Mouse (Mus musculus): ENCODE measurements around the gene Mpst. TPM values are rescaled to one million over a fixed set of nuclear protein-coding genes. Genes with fewer than 3 reads are reported as not detected.
A peak's percentile ranks its signal among the peaks of the same experiment; 100 is the strongest.

The Mpst gene
- polyA plus RNA-seq, 1 experiment = 188 TPM

DNA sequence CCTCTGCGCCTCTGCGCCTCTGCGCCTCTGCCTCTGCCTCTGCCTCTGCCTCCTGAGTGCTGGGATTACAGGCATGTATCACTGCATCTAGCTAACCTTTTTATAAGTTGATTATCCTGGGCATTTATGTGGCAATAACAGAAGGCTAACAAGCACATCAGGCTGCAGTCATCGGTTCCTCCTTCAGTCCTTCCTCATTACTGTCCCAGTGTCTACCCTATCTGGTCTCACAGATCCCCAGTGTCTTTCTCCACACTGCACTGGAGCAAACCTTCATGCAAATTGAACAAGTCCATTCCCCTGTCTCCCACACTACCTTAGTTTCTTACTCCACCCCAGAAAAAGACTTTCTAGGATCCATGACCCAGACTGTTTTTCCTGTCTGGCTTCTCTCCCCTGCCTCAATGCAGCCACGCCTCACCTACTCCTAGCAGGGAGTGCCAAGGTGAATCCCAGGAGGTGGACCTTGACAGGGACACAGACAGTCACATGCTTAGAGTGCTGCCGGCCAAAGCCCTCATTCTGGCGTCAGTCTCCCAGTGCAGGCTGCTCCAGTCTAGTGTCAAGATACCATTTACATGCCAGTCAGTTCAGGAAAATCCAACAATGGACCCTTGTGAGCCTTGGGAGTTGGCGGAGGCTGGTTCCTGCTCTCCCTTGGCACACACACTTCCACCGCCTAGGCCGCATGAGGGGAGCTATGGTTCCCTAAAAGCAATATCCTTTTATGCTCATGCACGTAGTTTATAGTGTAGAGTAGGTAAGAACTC, 22.6 kb upstream of the Mpst start:
- H3K4me1 ChIP-seq (replicated peaks; ENCODE audit: control insufficient read depth, insufficient read depth, low read length) = no peaks in the 10 kb centered on the region
- no peaks in the 10 kb centered on the region for H3K36me3 ChIP-seq (ENCODE audit: control insufficient read depth, insufficient read depth, low read length)
- H3K27me3 ChIP-seq (ENCODE audit: control insufficient read depth, insufficient read depth, low read length) = no peaks in the 10 kb centered on the region
- H3K4me3 ChIP-seq (ENCODE audit: control insufficient read depth, insufficient read depth, low read length) = no peak overlapping the region
- no peak overlapping the region for H3K27ac ChIP-seq (ENCODE audit: control insufficient read depth, insufficient read depth, low read length)
- TF ChIP-seq CTCF (IDR thresholded peaks at IDR 0.05; ENCODE audit: borderline replicate concordance, control insufficient read depth, extremely low read depth, insufficient read depth, low read length, poor library complexity) = no peak
- no peak for TF ChIP-seq POLR2A (IDR thresholded peaks at IDR 0.05; ENCODE audit: control insufficient read depth, extremely low read depth, insufficient read depth, low read length, poor library complexity)
- DNase-seq = no peak
- WGBS = 89% methylated on average over 11 of the region's 11 CpGs

GRCm38 (mm10) chr15:78384220-78385116, 21.7 kb upstream of the Mpst start:
- DNase-seq = no peak
- Histone ChIP-seq H3K36me3 (ENCODE audit: control insufficient read depth, insufficient read depth, low read length) (no peaks in the 10 kb centered on the region), H3K4me1 (replicated peaks; ENCODE audit: control insufficient read depth, insufficient read depth, low read length) (no peaks in the 10 kb centered on the region), H3K4me3 (ENCODE audit: control insufficient read depth, insufficient read depth, low read length) (no peak overlapping the region), H3K27ac (ENCODE audit: control insufficient read depth, insufficient read depth, low read length) (no peak overlapping the region), H3K27me3 (ENCODE audit: control insufficient read depth, insufficient read depth, low read length) (no peaks in the 10 kb centered on the region)
- TF ChIP-seq CTCF (IDR thresholded peaks at IDR 0.05; ENCODE audit: borderline replicate concordance, control insufficient read depth, extremely low read depth, insufficient read depth, low read length, poor library complexity) = no peak
- WGBS = 83% methylated on average over 7 of the region's 7 CpGs

- WGBS = 89% methylated on average over 1 of the region's 1 CpGs
- Histone ChIP-seq H3K27ac (ENCODE audit: control insufficient read depth, insufficient read depth, low read length) (no peak overlapping the region), H3K4me1 (replicated peaks; ENCODE audit: control insufficient read depth, insufficient read depth, low read length) (peaks cover 9% of the 10 kb centered on the region), H3K36me3 (ENCODE audit: control insufficient read depth, insufficient read depth, low read length) (no peaks in the 10 kb centered on the region), H3K4me3 (ENCODE audit: control insufficient read depth, insufficient read depth, low read length) (no peak overlapping the region), H3K27me3 (ENCODE audit: control insufficient read depth, insufficient read depth, low read length) (no peaks in the 10 kb centered on the region)
- no peak for DNase-seq
- TF ChIP-seq CTCF (IDR thresholded peaks at IDR 0.05; ENCODE audit: borderline replicate concordance, control insufficient read depth, extremely low read depth, insufficient read depth, low read length, poor library complexity) = no peak
- no peak for TF ChIP-seq POLR2A (IDR thresholded peaks at IDR 0.05; ENCODE audit: control insufficient read depth, extremely low read depth, insufficient read depth, low read length, poor library complexity)
These were observed 20.7 kb upstream of the Mpst start for GRCm38 (mm10) chr15:78385564-78385963.

DNA sequence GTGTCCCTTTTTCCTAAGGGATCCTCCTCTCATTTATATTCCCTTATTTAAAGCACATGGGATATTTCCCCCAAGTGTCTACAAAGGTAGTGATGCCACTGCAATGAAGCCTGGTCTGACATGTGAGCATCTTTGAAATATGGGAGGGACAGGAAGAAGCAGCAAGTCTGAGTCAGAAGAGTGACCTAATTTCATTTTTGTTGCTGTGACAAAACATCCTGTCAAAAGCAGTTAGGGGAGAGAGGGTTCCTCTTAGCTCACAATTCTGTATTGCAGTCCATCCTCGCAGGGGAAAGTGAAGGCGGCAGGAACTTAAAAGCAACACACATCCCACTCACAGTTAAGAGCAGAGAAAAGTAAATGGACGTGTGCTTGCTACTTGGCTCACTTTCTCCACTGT, 15.4 kb upstream of the Mpst start:
- Histone ChIP-seq H3K27ac (ENCODE audit: control insufficient read depth, insufficient read depth, low read length) (peak overlapping the region; percentile 96), H3K27me3 (ENCODE audit: control insufficient read depth, insufficient read depth, low read length) (no peaks in the 10 kb centered on the region), H3K4me3 (ENCODE audit: control insufficient read depth, insufficient read depth, low read length) (no peak overlapping the region), H3K4me1 (replicated peaks; ENCODE audit: control insufficient read depth, insufficient read depth, low read length) (peaks cover 15% of the 10 kb centered on the region), H3K36me3 (ENCODE audit: control insufficient read depth, insufficient read depth, low read length) (no peaks in the 10 kb centered on the region)
- TF ChIP-seq POLR2A (IDR thresholded peaks at IDR 0.05; ENCODE audit: control insufficient read depth, extremely low read depth, insufficient read depth, low read length, poor library complexity) (no peak), CTCF (IDR thresholded peaks at IDR 0.05; ENCODE audit: borderline replicate concordance, control insufficient read depth, extremely low read depth, insufficient read depth, low read length, poor library complexity) (no peak)
- 54% methylated on average over 3 of the region's 3 CpGs for whole genome bisulfite sequencing
- DNase-seq = peak; percentile 30

DNA sequence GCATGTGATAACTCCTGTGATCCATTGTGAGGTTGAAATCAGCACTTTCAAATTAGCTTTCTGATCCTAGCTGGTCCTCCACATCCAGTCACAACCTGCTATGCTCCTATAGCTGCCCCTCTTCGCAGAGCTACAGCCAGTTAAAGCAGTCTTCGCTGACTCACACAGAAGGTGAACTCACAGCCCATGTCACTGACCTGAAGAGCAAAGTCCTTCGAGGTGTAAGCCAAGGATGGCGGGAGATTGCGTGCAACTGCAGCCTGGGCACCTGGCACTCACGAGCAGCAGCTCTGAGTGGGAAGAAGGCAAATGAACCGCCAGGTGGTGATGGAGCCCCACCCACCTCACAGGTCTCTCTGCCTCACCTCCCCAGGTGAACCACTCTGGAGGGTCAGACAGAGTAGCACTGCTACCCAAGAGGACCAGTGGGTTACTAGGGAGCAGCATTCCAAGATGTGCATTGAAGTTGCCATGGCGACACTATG, 10.7 kb upstream of the Mpst start, which contains the start of gene Tex33:
Gene Tex33, minus strand, starts transcription at position 435 of the 485 bp plus-strand sequence.
- WGBS = 95% methylated on average over 8 of the region's 8 CpGs
- TF ChIP-seq POLR2A (IDR thresholded peaks at IDR 0.05; ENCODE audit: control insufficient read depth, extremely low read depth, insufficient read depth, low read length, poor library complexity) = no peak
- TF ChIP-seq CTCF (IDR thresholded peaks at IDR 0.05; ENCODE audit: borderline replicate concordance, control insufficient read depth, extremely low read depth, insufficient read depth, low read length, poor library complexity) = no peak
- H3K36me3 ChIP-seq (ENCODE audit: control insufficient read depth, insufficient read depth, low read length) = no peaks in the 10 kb centered on the region
- DNase-seq = no peak
- H3K27ac ChIP-seq (ENCODE audit: control insufficient read depth, insufficient read depth, low read length) = no peak within 1 kb of the TSS
- no peaks in the 10 kb centered on the region for H3K27me3 ChIP-seq (ENCODE audit: control insufficient read depth, insufficient read depth, low read length)
- no peak within 1 kb of the TSS for H3K4me3 ChIP-seq (ENCODE audit: control insufficient read depth, insufficient read depth, low read length)
- peaks cover 6% of the 10 kb centered on the region for H3K4me1 ChIP-seq (replicated peaks; ENCODE audit: control insufficient read depth, insufficient read depth, low read length)

GRCm38 (mm10) chr15:78401345-78401744, 4.9 kb upstream of the Mpst start:
- H3K27me3 ChIP-seq (ENCODE audit: control insufficient read depth, insufficient read depth, low read length) = no peaks in the 10 kb centered on the region
- TF ChIP-seq POLR2A (IDR thresholded peaks at IDR 0.05; ENCODE audit: control insufficient read depth, extremely low read depth, insufficient read depth, low read length, poor library complexity) (no peak), CTCF (IDR thresholded peaks at IDR 0.05; ENCODE audit: borderline replicate concordance, control insufficient read depth, extremely low read depth, insufficient read depth, low read length, poor library complexity) (no peak)
- no peak overlapping the region for H3K27ac ChIP-seq (ENCODE audit: control insufficient read depth, insufficient read depth, low read length)
- peaks cover 19% of the 10 kb centered on the region for H3K4me1 ChIP-seq (replicated peaks; ENCODE audit: control insufficient read depth, insufficient read depth, low read length)
- H3K36me3 ChIP-seq (ENCODE audit: control insufficient read depth, insufficient read depth, low read length) = no peaks in the 10 kb centered on the region
- DNase-seq = no peak
- no peak overlapping the region for H3K4me3 ChIP-seq (ENCODE audit: control insufficient read depth, insufficient read depth, low read length)
- WGBS = 70% methylated on average over 6 of the region's 6 CpGs
